Mouse (Mus musculus): ENCODE results near the gene Lingo3. TPM values are rescaled to one million over a fixed set of nuclear protein-coding genes. Genes with fewer than 3 reads are reported as not detected.

Lingo3 gene
- total and polyA plus RNA-seq, 3 experiments: 0.05 TPM; not detected in 2

GRCm38 (mm10) chr10:80814800-80815199, 29.0 kb downstream of the Lingo3 start:
- Histone ChIP-seq H3K27me3 (ENCODE audit: insufficient read depth, low read length) (peaks cover 25% of the 10 kb centered on the region), H3K9me3 (replicated peaks) (peaks cover 11% of the 10 kb centered on the region), H3K4me1 (ENCODE audit: insufficient read depth, low read depth, low read length) (peaks cover 26% of the 10 kb centered on the region), H3K36me3 (replicated peaks) (no peaks in the 10 kb centered on the region), H3K4me3 (ENCODE audit: low read depth, low read length) (no peak overlapping the region)
- ATAC-seq (ENCODE audit: extremely low read depth, insufficient number of reproducible peaks, low FRiP score, poor library complexity, severe bottlenecking): no peak
- TF ChIP-seq GATA1 (IDR thresholded peaks at IDR 0.05; ENCODE audit: borderline replicate concordance, low read length) (no peak), CTCF (IDR thresholded peaks at IDR 0.05; ENCODE audit: low read depth, low read length) (no peak), TAL1 (conservative IDR thresholded peaks at IDR 0.05; ENCODE audit: low read depth, low read length) (no peak), POLR2AphosphoS5 (IDR thresholded peaks at IDR 0.05; ENCODE audit: insufficient replicate concordance, low read depth, low read length) (no peak), GATA2 (IDR thresholded peaks at IDR 0.05; ENCODE audit: borderline replicate concordance, low read depth, low read length) (no peak)
- no peak for DNase-seq (ENCODE audit: low spot score)

GRCm38 (mm10) chr10:80813366-80813765, 30.5 kb downstream of the Lingo3 start, which contains the start of gene Jsrp1:
Gene Jsrp1 (minus strand): TSS chr10:80813498.
- DNase-seq (ENCODE audit: low spot score) (no peak), ATAC-seq (ENCODE audit: extremely low read depth, insufficient number of reproducible peaks, low FRiP score, poor library complexity, severe bottlenecking) (no peak)
- peaks cover 11% of the 10 kb centered on the region for H3K9me3 ChIP-seq (replicated peaks)
- no peak within 1 kb of the TSS for H3K4me3 ChIP-seq (ENCODE audit: low read depth, low read length)
- H3K27me3 ChIP-seq (ENCODE audit: insufficient read depth, low read length): peaks cover 36% of the 10 kb centered on the region
- H3K4me1 ChIP-seq (ENCODE audit: insufficient read depth, low read depth, low read length): peaks cover 24% of the 10 kb centered on the region
- TF ChIP-seq CTCF (IDR thresholded peaks at IDR 0.05; ENCODE audit: low read depth, low read length) (no peak), TAL1 (conservative IDR thresholded peaks at IDR 0.05; ENCODE audit: low read depth, low read length) (no peak), GATA1 (IDR thresholded peaks at IDR 0.05; ENCODE audit: borderline replicate concordance, low read length) (no peak)
- peaks cover 1% of the 10 kb centered on the region for H3K36me3 ChIP-seq (replicated peaks)

DNA sequence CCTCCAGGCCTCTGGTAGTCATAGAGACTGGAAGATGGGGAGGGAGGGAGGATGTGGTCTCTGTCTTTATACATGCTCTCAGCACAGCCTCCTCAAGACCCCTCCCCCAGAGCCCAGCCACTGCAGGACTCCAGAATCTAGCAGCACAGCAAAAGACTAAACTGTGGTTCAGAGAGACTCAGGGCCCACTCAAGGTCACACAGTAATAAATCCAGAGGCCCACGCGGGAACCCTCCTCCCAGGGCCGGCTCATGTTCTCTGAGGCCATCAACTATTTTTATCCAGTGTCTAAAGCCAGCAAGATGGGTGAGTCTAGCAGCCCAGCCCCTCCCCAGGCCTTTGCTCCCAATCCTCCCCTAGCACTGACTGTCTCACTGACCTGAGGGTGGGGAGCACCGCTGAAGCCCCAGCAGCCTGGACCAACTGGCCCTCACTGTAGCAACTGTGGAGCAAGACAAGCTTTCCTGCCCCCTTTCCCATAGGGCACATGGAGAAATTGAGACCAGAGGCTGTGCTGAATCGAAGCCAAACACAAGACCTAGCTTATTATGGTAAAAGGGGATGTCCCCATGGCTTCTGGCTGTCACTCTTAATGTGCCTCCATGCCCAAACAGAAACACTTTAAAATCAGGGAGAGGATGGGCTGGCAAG, 31.3 kb downstream of the Lingo3 start:
- ATAC-seq (ENCODE audit: extremely low read depth, insufficient number of reproducible peaks, low FRiP score, poor library complexity, severe bottlenecking) (no peak), DNase-seq (ENCODE audit: low spot score) (no peak)
- peaks cover 8% of the 10 kb centered on the region for H3K36me3 ChIP-seq (replicated peaks)
- H3K27me3 ChIP-seq (ENCODE audit: insufficient read depth, low read length): peaks cover 40% of the 10 kb centered on the region
- peaks cover 26% of the 10 kb centered on the region for H3K4me1 ChIP-seq (ENCODE audit: insufficient read depth, low read depth, low read length)
- peaks cover 11% of the 10 kb centered on the region for H3K9me3 ChIP-seq (replicated peaks)
- H3K4me3 ChIP-seq (ENCODE audit: low read depth, low read length): no peak overlapping the region
- TF ChIP-seq GATA2 (IDR thresholded peaks at IDR 0.05; ENCODE audit: borderline replicate concordance, low read depth, low read length) (no peak), GATA1 (IDR thresholded peaks at IDR 0.05; ENCODE audit: borderline replicate concordance, low read length) (no peak), POLR2AphosphoS5 (IDR thresholded peaks at IDR 0.05; ENCODE audit: insufficient replicate concordance, low read depth, low read length) (no peak), TAL1 (conservative IDR thresholded peaks at IDR 0.05; ENCODE audit: low read depth, low read length) (no peak), CTCF (IDR thresholded peaks at IDR 0.05; ENCODE audit: low read depth, low read length) (no peak)

DNA sequence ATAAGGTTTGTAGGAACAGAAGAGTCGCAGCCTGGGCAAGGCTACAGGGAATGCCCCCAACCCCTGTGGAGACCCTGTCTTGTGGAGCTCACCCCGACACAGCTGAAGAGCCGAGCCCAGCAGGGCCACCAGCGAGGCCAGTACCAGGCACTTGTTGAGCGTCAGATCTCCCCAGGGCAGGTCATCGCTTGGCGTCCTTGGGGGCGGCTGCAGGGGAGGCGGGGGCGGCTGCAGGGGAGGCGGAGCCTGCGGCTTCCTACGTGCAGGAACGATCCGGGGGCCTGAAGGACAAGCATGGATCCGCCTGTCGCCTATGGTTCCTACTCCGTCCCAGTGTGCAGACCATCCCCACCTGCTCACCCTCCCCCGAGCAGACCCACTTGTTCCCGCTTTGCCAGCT, 33.8 kb downstream of the Lingo3 start:
- TF ChIP-seq TAL1 (conservative IDR thresholded peaks at IDR 0.05; ENCODE audit: low read depth, low read length) (no peak), GATA2 (IDR thresholded peaks at IDR 0.05; ENCODE audit: borderline replicate concordance, low read depth, low read length) (no peak), GATA1 (IDR thresholded peaks at IDR 0.05; ENCODE audit: borderline replicate concordance, low read length) (no peak), CTCF (IDR thresholded peaks at IDR 0.05; ENCODE audit: low read depth, low read length) (no peak), POLR2AphosphoS5 (IDR thresholded peaks at IDR 0.05; ENCODE audit: insufficient replicate concordance, low read depth, low read length) (no peak)
- Histone ChIP-seq H3K27me3 (ENCODE audit: insufficient read depth, low read length) (peaks cover 40% of the 10 kb centered on the region), H3K9me3 (replicated peaks) (peaks cover 25% of the 10 kb centered on the region), H3K4me3 (ENCODE audit: low read depth, low read length) (peak overlapping the region; percentile 55; the same call in 1 of the 2 replicates), H3K36me3 (replicated peaks) (peaks cover 31% of the 10 kb centered on the region), H3K4me1 (ENCODE audit: insufficient read depth, low read depth, low read length) (peaks cover 40% of the 10 kb centered on the region)
- DNase-seq (ENCODE audit: low spot score) (no peak), ATAC-seq (ENCODE audit: extremely low read depth, insufficient number of reproducible peaks, low FRiP score, poor library complexity, severe bottlenecking) (no peak)

DNA sequence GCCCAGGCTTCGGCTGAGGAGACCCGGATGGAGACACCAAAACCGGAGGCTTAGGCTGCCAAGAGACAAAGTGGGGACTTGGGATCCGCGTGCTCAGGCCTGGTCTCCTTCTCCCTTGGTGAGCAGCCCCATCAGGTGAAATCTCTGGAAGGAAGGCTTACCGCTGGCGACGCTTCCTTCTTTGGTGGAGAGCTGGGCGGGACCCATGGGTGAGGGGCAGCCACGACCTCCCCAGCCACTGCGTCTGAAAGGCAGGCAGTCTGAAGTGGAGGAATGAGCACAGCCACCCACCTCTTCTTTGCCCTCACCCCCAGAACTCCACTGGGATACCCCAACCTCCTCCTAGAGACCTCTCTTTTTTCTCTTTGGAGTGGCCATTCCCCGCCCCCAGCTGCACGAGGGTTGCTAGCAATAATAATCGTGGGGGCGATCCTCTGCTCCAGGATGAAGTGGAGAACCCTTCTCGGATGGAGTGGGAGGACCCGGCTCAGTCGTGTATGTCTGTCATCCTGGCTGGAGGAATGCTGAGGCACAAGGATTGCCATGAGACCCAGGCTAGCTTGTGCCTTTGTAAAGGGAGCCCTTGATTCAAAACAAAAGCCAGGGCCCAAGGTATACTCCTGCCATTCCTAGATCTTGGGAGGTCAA, 34.7 kb downstream of the Lingo3 start:
- Histone ChIP-seq H3K4me1 (ENCODE audit: insufficient read depth, low read depth, low read length) (peaks cover 43% of the 10 kb centered on the region), H3K27me3 (ENCODE audit: insufficient read depth, low read length) (peaks cover 38% of the 10 kb centered on the region), H3K4me3 (ENCODE audit: low read depth, low read length) (no peak overlapping the region), H3K9me3 (replicated peaks) (peaks cover 19% of the 10 kb centered on the region), H3K36me3 (replicated peaks) (peaks cover 41% of the 10 kb centered on the region)
- no peak for ATAC-seq (ENCODE audit: extremely low read depth, insufficient number of reproducible peaks, low FRiP score, poor library complexity, severe bottlenecking)
- TF ChIP-seq CTCF (IDR thresholded peaks at IDR 0.05; ENCODE audit: low read depth, low read length) (no peak), TAL1 (conservative IDR thresholded peaks at IDR 0.05; ENCODE audit: low read depth, low read length) (no peak), POLR2AphosphoS5 (IDR thresholded peaks at IDR 0.05; ENCODE audit: insufficient replicate concordance, low read depth, low read length) (no peak), GATA1 (IDR thresholded peaks at IDR 0.05; ENCODE audit: borderline replicate concordance, low read length) (no peak), GATA2 (IDR thresholded peaks at IDR 0.05; ENCODE audit: borderline replicate concordance, low read depth, low read length) (no peak)
- no peak for DNase-seq (ENCODE audit: low spot score)

GRCm38 (mm10) chr10:80808099-80808984, 35.5 kb downstream of the Lingo3 start:
- H3K36me3 ChIP-seq (replicated peaks): peaks cover 49% of the 10 kb centered on the region
- TF ChIP-seq POLR2AphosphoS5 (IDR thresholded peaks at IDR 0.05; ENCODE audit: insufficient replicate concordance, low read depth, low read length) (no peak), TAL1 (conservative IDR thresholded peaks at IDR 0.05; ENCODE audit: low read depth, low read length) (no peak), CTCF (IDR thresholded peaks at IDR 0.05; ENCODE audit: low read depth, low read length) (no peak), GATA2 (IDR thresholded peaks at IDR 0.05; ENCODE audit: borderline replicate concordance, low read depth, low read length) (no peak), GATA1 (IDR thresholded peaks at IDR 0.05; ENCODE audit: borderline replicate concordance, low read length) (no peak)
- DNase-seq (ENCODE audit: low spot score): no peak
- ATAC-seq (ENCODE audit: extremely low read depth, insufficient number of reproducible peaks, low FRiP score, poor library complexity, severe bottlenecking): no peak
- H3K4me3 ChIP-seq (ENCODE audit: low read depth, low read length): no peak overlapping the region
- H3K9me3 ChIP-seq (replicated peaks): peaks cover 16% of the 10 kb centered on the region
- peaks cover 49% of the 10 kb centered on the region for H3K4me1 ChIP-seq (ENCODE audit: insufficient read depth, low read depth, low read length)
- H3K27me3 ChIP-seq (ENCODE audit: insufficient read depth, low read length): peaks cover 34% of the 10 kb centered on the region

Data from G1E (cell line).